Mouse (Mus musculus) cerebellum, adult 2 months (tissue): Measurements from ENCODE around the gene Bysl.
A peak's percentile ranks its signal among the peaks of the same experiment; 100 is the strongest.

Source experiments
- CTCF ChIP-seq: fragments of 200-500 bp; IDR thresholded peaks from 2 replicates; pipeline ENCODE4 v1.5.1; 2011; ENCODE audit warnings: low read depth, mild to moderate bottlenecking, control low read depth, low read length, moderate library complexity, borderline replicate concordance; ENCODE audit not compliant: insufficient read depth
- POLR2A ChIP-seq: fragments of 200-500 bp; IDR thresholded peaks from 2 replicates; pipeline ENCODE4 v1.6.1; 2011; ENCODE audit warnings: low read length, control low read depth, borderline replicate concordance; ENCODE audit not compliant: insufficient read depth

GRCm38 (mm10) chr17:47606220-47606619, 5.1 kb downstream of the Bysl start:
- no peak for TF ChIP-seq POLR2A
- 0 out of 2 replicates have a peak, but pooled peaks have one; percentile 5 for TF ChIP-seq CTCF
